Mouse (Mus musculus) CD4-positive, CD25-positive, alpha-beta regulatory T cell, adult 2 months (primary cell): Measurements from ENCODE around the gene Chst5.

Experiments used
- DNase-seq: peaks from one replicate; pipeline ENCODE4 v3.0.0-alpha.2; 2012; ENCODE audit warnings: low read depth, low spot score

Chst5 gene

DNA sequence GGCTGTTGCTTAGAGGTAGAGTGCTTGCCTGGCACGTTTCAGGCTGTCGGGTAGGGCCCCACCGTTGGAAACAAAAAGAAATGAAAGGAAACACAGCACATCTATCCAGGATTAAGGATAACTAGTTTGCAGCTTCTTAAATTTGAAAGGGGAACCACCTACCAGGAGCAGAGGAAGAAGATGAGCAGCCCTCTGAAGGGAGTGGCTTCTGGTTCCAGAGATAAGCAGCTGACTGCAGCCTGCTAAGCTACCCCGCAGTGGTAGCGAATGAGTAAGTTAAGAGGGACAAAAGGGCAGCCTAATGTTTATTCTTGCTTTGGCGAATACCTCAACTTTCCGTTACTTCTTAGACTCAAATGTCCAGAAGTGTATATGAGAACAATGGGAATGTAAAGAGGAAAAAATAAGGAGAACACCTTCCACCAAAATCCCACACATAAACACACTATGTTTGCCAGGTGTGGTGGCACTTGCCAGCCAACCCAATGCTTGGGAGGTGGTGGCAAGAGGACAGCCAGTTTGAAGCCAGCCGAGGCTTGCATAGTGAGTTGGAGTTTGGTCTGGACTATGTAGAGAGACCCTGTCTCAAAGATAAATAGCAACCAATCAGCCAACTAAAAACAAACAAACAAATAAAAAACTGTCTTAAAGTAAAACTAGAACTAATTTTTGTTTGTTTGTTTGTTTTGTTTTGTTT lies 19.5 kb upstream of the Chst5 start:
- no peak for DNase-seq

GRCm38 (mm10) chr8:111924976-111925375 lies 14.7 kb upstream of the Chst5 start:
- no peak for DNase-seq

- DNase-seq, result peak; percentile 73
Observed at GRCm38 (mm10) chr8:111923383-111923804, 13.1 kb upstream of the Chst5 start.

DNA sequence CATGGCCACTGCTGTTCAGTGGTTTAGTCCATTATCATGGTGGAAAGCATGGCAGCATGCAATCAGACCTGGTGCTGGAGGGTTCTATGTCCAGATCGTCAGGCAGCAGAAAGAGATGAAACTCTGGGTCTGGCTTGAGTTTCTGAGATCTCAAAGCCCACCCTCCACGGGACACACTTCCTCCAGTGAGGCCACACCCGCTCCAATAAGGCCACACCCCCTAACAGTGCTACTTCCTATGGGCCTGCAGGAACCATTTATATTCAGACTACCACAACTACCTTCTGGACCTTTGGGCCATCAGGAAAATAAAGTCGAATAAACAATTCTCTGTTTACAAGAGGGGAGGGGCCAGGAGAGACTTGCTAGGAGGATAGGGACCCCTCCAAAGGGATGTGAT lies 10.7 kb upstream of the Chst5 start:
- DNase-seq, result no peak

DNA sequence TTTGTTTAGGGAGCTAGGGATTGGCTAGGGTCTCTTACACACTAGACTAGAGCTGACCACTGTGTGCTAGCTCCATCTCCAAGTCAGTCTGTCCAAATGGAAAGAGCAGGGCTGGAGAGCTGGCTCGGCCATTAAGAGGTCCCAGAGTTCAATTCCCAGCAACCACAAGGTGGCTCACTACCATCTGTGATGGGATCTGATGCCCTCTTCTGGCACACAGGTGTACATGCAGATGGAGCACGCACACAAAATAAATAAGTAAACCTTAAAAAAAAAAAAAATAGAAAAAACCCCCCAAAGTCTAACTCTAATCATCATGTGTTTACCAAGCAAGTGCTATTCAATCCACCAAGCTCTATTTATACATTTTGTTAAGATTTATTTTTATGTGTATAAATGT lies 9.4 kb upstream of the Chst5 start:
- DNase-seq, result peak; percentile 35

DNA sequence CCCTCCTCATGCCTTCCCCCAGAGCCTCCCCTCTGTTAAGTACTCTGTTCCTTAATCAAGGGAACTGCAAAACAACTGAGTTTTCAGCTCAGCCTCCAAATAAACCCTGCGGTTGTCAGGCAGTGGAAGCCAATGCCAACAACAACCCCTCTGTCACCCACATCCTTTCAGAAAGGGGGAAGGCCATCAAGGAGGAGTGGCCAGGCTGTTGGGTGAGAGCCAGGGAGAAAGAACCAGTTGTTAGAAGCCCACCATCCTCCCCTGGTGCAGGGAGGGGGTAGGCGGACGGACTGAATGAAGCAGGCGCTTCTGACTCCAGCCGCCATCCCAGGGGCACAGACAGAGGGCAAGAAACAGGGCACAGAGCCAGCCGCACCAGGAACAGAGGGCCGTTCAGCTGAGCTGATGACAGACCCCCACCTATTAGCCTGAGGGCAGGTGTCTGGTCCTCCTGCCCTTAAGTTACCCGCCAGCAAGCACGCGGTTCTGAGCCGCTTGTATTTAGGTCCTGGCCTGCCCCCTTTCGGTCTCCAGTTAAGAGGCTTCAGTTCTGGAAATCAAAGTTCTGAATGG lies 2.7 kb upstream of the Chst5 start:
- DNase-seq, result no peak

GRCm38 (mm10) chr8:111911572-111911971 lies 1.3 kb upstream of the Chst5 start:
- DNase-seq, result no peak

GRCm38 (mm10) chr8:111905500-111906121 lies 4.6 kb downstream of the Chst5 start:
- no peak for DNase-seq

DNA sequence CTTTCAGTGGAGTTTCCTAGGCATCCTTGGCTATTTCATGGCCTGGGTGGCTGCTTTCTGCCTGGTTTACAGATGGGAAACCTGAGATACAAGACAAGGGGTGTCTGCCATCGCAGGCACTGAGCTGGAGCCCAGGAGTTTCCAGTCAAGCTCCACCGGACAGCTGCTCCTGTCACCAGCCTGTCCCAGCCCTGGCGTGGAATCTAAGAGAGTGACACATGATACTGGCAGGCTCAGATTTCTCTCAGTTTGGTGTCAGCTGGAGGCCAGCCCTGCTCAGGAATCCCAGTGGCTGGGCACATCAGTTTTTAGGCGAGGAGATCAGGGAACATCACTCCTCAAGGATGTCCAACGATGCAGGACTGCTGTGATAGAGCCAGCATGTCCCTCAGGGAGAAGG lies 8.2 kb downstream of the Chst5 start:
- no peak for DNase-seq

DNA sequence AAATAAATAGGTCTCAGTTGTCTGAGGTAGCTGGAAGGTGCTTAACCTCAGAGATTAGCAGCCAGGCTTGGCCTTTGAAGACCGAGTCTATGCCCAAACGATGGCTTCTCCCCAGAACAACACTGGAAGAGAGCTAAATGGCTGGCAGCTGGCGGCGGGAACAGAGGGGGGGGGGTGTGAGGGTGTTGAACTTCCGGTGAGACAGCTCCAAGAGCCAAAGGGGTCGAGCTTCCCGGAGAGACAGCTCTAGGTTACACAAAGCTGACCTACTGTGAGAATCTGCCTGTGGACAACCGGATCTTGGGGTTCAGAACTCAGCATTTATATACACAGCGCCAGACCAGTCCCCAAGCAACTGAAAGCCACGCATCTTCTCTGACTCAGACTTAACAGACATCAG lies 11.7 kb downstream of the Chst5 start:
- no peak for DNase-seq

DNA sequence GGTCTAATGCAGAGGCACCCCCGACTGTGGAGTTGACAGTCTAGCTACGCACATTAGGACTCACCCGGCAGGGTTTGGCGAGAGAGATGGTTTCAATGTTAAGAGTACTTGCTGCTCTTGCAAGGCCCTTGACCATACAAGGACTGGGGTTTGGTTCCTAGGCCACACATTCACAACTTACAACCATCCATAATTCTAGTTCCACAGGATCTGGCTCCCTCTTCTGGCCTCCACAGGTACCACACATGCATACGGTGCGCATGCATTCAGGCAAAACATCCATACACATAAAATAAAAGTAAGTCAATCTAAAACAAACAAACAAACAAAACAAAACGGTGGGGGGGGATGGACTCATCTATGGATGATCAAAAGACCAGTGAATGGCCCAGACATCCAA lies 15.3 kb downstream of the Chst5 start:
- peak; percentile 19 for DNase-seq

- no peak for DNase-seq
Observed at GRCm38 (mm10) chr8:111892615-111893014, 17.6 kb downstream of the Chst5 start.

DNA sequence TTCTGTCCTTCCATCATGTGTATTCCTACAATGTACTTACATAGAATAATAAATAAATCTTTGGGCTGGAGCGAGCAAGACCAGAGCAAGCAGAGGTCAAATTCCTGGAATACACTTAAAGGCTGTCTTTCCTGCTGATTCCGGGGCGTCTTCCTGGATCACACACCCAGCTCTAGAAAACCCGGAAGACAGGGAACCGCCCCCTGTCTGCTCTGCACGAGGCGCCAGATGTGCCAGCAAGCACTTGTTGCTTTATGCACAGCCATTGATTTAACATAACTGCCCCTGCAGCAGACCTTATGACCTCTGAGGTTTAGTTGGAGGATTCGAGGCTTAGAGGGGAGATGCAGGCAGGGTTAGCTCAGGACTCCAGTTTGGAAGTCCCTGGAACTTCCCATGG lies 18.3 kb downstream of the Chst5 start:
- DNase-seq, result no peak

GRCm38 (mm10) chr8:111890911-111891303 lies 19.3 kb downstream of the Chst5 start:
- DNase-seq, result no peak

DNA sequence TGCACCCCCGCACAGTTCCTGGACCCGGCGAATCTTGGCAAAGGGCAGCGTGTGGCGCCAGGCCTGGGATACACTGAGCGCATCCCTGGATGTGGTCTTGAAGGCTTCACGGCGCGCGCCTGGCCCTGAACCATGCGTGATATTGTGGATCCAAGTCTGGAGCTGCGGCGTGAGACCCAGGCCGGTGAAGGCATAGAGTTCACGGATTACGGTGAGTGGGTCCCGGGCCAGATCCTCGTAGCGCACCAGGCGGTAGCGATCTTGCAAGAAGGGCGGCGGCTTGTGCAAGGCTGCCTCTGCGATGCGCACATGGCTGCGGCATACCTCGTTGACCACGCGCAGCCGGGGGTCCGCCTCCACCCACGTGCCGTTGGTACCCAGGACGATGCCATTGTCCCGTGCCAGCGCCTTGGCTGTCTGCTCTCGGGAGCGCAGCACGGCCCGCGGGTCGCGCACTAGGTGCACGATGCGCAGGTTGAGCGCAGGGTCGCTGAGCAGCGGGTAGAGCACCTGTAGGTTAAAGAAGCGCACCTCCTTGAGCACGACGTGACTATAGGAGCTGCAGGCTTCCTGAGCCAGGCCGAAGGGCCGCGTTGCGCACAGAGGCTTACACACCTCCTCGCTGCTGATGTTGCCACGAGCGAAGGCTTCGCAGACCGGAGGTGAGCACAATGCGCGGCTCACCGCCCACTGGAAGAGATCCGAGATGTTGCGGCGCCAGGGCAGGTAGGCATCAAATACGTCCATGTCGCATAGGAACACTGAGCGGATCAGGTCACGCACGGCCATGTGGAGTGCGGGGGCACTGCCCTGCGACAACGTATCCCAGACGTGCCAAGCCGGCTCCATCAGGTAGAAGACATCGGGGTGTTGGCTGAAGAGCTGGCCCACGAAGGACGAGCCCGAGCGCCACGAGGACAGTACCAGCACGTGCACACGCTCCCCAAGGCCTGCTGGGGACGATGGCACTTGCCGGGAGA lies 20.0 kb downstream of the Chst5 start:
- DNase-seq, result no peak

GRCm38 (mm10) chr8:111888091-111888650 lies 22.1 kb downstream of the Chst5 start:
- DNase-seq, result no peak

- DNase-seq, result no peak
Observed at GRCm38 (mm10) chr8:111887479-111887878, 22.8 kb downstream of the Chst5 start.

GRCm38 (mm10) chr8:111883615-111884014 lies 26.6 kb downstream of the Chst5 start:
- DNase-seq, result no peak

DNA sequence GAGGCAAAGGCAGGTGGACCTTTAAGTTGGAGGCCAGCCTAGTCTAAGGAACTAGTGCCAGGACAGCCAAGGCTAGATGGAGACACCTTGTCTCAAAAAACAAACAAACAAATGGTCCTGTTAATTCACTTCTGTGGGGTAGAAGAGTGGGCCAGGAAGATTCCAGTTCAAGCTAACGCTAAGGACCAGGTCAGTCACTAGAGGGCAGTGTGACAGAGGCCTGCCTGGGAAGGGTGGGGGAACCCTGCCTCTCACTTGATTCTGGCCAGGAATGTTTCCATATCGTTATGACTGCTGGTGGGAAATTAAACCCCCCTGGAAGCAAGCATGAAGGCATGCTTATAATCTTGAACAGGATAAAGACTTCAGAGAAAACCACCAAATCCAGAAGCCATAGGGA lies 28.7 kb downstream of the Chst5 start:
- DNase-seq, result peak; percentile 76

GRCm38 (mm10) chr8:111877711-111878110 lies 32.5 kb downstream of the Chst5 start:
- DNase-seq, result peak; percentile 59

DNA sequence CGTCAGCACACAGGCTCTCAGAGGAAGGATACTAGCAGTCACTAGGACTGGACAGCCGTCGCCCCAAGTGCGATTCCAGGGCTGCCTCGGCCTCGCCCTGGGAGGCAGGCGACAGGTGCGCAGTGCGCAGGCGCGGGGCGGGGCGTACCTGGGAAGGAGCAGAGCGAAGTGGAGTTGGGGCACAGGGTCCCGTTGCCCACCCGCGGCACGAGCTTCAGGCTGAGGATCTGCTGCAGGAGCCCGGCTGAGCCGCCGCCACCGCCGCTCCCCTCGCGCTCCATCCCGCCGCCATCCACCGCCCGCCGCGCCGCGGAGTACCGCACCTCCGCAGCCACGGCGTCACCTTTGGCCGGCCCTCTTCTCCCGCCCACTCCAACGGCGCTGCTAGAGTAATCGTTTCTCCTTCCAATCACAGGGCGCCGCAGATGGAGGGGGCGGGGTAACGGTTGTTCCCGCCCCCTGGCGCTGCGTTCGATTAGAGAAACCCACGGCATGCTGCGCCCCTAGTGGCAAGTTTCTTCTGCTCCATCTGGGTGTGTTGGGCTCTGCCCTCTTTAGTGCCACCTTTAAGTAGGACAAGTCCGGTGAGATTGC lies 33.8 kb downstream of the Chst5 start, which contains the start of gene Tmem170:
Gene Tmem170, minus strand, starts transcription at position 396 of the 594 bp plus-strand sequence.
- DNase-seq, result peak; percentile 99
